Mouse (Mus musculus): ENCODE data around the gene Trpv2. TPM values are rescaled to one million over a fixed set of nuclear protein-coding genes. Genes with fewer than 3 reads are reported as not detected.
"Not testable (repeated sequence)": the region's sequence is repeated elsewhere in the genome, so short reads cannot be mapped to it uniquely, and the experiment has no call there.

Gene Trpv2
- total RNA-seq, 2 experiments from 2014 or later: 16.6 to 18.7 TPM

DNA sequence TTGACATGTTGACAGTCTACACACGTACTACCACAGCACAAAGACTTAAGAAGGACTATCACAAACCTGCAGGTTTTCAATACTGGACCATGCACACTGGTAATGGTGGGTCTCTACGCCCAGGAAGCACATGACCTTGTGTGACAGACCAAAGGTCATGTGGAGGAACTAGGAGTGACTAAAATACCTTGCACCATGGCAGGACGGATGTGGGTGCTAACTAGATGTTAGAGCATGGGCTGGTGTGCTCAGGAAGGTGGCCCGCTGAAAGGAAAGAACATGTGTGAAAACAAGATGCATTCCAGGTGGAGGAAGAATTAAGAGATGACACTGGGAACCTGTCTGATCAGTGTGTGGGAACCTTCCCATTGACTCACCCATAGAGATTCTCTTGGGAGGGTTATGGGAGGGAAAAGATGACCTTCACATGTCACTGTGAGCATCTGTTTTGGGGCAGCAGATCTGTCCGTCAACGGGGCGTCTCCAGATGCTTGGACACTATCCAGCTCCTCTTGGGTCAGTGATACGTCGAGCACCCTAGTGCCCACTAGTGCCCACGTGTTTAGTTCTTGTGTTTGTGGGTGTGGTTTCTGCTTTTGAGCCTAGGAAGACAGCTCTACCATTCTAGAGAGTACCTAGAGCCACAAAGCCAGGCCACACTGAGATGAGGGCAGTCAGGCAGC lies 69.5 kb downstream of the Trpv2 start:
- intact Hi-C loops (cut with DNase I): no loop called here

DNA sequence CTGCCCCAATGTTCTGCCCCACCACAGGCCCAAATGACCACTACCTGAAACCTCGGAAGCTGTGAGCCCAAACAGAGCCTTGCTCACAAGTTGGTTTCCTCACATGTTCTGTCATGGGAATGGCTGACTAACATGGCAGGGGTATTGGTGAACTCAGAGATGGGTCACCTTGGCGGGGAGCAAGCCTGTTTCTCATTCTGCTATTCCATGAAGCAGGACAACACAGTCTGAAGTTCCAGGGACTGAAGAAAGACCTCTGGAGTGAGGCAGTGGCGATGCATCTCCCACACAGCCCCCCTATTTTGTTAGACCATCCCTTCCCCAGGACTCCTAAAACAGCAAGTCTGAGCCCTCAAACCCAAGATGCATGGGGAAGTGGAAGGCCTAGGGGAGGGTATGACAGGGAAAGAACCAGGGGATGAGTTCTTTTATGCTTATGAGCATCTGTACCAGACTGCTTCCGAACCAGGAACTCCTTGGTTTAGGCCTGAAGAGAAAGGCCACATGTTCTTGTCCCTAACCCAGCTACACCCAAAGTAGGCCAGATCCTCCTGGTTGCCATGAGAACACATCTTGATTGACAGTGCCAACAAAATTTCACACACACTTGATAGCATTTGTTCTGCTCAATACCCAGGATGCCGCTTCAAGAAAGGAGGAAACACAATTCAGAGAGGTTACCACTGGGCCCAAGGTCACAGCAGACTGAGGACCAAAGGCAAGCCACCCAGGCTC lies 70.5 kb downstream of the Trpv2 start:
- DNase-seq (ENCODE audit: low spot score in 2 of 2): no peak
- intact Hi-C loops (cut with DNase I): no loop called here

More for the DNA sequence above, 69.5 kb downstream of the Trpv2 start:
- no peak for DNase-seq (ENCODE audit: low spot score in 2 of 2)

DNA sequence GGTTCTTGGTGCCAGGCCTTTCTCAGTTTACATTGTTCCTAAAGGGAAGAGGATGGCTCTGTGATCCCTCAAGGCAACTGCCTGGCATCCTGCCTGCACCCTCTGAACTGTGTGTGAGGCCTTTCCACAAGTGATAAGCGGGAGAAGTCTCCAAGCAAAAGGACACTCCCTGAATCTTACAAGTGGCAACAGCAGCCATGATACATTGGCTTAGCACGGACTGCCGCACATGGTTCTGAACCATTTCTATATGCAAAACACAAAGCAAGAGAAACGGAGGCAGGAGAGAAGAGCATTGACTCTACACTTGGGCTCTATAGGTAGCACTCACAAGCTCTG lies 71.0 kb downstream of the Trpv2 start:
- intact Hi-C loops (cut with DNase I): no loop called here

DNA sequence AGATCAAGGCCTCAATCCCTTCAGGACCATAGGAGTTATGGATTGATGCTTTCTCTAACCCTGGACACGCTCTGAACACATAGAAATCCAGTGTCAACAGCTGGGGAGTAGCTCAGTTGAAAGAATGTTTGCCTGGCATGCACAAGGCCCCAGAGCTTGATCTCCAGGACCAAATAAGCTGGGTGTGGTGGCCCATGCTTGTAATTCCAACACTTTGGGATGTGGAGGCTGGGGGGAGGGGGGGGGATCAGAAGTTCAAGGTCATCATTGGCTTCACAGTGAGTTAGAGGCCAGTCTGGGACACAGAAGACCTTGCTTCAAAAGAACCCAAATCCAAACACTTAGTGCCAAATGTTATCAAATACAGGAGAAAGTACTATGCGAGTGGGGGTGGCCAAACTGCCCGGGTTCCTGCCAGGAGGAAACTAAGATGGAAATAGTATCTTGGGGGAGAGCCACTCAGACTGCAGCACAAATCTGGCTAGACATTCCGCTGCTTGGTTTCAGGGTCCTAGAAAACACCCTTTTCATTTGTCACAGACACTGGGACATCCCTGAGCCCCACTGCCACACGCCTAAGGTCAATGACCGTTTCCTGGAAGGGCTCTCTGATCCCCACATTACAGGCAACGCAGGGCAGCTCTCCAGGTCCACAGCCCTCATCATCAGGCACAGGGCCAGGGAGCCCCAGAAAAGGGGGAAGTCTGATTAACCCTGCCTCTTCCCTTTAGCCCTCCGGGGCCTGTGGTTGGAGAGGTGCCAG lies 71.6 kb downstream of the Trpv2 start:
- intact Hi-C loops (cut with DNase I): no loop called here
- DNase-seq (ENCODE audit: low spot score in 2 of 2): peak; percentile 57 to 90

More for the DNA sequence above, 71.0 kb downstream of the Trpv2 start:
- DNase-seq (ENCODE audit: low spot score in 2 of 2): no peak

DNA sequence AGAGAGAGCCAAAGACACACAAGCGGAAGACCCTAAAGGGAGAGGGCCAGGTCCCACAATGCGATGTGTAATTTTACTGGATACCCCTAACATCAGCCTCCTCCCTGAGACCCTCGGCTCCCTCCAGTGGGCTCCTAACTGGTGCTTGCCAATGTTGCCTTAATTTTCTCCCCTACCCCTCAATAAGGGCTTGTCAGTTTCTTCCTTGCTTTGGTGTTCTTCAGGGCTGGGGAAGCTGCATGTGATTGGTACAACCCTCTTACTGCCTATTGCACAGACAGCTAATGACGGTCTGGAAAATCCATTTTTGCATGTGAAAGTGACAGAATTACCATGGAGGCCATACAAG lies 72.2 kb downstream of the Trpv2 start:
- DNase-seq (ENCODE audit: low spot score in 2 of 2): no peak

DNA sequence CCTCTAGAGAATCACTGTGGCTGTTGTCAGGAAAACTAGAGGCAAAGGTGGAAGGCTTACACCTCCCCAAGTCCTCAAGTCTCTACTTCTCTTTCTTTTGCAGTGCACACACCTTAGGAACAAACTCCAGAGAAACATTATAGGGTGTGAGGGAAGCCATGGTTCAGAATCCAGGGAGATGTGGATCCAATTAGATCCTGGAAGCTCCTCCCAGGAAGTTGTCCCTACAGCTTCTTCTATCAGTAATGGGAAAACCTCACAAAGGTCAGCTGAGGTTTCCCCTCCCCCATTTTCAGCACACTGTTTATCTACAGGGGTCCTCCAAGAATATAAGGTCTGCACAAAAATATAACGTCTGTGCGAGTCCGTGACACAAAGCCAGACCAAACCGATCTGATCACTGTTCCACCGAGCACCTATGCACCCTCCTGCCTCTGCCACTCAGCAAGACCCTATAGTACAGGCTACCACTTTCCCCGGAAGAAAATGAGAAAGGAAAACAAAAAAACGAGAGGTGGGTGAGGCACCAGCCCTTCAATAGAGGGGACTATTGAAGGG lies 72.8 kb downstream of the Trpv2 start:
- DNase-seq (ENCODE audit: low spot score in 2 of 2): no peak
- intact Hi-C loops (cut with DNase I): no loop called here

More for the DNA sequence above, 72.2 kb downstream of the Trpv2 start:
- intact Hi-C loops (cut with DNase I): no loop called here

DNA sequence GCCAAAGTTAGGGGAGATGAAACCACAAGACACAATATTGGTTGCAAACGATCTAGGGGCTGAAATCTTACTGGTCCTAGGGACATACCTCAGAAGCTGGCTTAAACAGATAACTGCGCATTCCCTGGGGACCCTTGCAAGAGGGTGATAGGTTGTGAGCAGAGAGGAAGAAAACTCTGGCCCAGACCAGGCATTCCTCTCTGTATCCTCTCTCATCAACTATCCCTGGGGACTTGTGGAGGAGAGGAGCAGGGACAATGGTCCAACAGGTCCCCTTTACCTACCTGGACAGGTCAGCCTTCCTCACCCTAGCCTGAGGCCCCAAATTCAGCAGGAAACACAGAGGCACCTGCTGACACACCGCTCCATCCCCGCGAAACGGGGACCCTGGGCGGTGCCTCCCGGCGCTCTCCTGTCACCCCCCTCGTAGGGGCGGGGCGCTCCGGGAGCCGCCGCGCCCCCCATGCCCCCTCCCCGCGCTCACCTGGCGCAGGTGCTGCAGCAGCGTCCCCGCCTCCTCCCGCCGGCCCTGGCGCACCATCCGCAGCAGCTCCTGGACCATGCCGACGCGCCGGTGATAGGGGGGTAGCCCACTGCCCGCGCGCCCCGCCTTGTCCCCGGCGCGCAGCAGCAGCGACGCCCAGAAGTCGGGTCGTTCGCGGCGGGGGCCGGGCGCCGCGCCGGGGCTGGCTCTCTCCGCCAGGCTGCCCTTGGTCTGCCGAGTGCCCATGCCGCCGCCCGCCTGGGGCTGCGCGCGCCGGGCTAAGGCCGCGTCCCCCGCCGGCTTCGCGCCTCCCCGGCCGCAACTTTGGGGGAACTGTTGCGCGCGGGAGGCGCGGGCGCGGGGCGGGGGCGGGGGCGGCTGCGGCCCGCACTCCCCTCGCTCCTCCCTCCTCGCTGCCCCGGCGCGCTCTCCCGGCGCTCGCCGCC lies 73.6 kb downstream of the Trpv2 start, which contains the start of gene Lrrc75a:
TSS of gene Lrrc75a (minus strand) at position 863 of the 930 bp plus-strand sequence.
- intact Hi-C loops (cut with DNase I): loop anchor here (2.0 kb wide), 1 partner anchor 35 kb away; no protein-coding TSS in a partner anchor

DNA sequence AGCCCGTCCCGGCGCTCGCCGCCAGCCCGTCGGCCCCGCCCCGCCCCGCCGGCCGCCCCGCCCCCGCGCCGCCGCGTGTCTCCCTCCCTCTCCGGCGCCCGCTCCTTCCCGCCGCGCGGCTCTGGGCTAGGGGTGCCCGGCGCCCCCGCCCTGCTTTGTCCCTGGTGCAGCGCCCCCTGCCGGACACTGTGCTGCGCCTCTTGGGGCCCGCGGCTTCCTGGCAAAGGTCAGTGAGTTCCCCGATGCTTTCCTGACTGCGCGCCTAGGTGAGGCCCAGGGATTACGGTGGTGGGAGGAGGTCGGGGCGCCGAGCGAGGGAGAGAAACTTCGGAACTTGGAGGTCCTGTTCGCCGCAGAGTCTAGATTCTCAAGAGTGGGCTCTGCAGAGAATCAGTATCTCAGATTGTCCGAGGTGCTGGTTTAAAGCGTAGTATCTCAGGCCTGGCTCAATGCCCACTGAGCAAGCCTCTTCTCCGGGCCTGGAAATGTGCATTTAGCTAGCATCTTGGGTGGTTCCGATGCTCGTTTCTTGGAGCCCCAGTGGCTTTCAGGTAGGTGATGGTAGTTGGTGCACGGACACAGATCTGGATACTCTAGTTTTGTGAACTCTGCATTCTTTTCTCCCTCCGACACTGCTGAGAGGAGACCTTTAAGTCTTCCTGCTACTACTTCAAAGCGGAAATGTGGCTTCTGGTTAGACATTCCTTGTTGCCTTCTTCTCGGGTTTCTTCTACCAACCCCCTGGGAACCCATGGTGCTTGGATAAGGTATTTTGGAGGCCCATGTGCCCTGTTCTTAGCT lies 74.5 kb downstream of the Trpv2 start, which contains the start of gene Mmgt2:
TSS of gene Mmgt2 (plus strand) at position 74 of the 801 bp plus-strand sequence.
- DNase-seq (ENCODE audit: low spot score in 2 of 2): peak; percentile 84 to 87
- intact Hi-C loops (cut with DNase I): loop anchor here (2.0 kb wide), 1 partner anchor 36 kb away; no protein-coding TSS in a partner anchor

More for the DNA sequence above, 73.6 kb downstream of the Trpv2 start, which contains the start of gene Lrrc75a:
- no peak for DNase-seq (ENCODE audit: low spot score in 2 of 2)

DNA sequence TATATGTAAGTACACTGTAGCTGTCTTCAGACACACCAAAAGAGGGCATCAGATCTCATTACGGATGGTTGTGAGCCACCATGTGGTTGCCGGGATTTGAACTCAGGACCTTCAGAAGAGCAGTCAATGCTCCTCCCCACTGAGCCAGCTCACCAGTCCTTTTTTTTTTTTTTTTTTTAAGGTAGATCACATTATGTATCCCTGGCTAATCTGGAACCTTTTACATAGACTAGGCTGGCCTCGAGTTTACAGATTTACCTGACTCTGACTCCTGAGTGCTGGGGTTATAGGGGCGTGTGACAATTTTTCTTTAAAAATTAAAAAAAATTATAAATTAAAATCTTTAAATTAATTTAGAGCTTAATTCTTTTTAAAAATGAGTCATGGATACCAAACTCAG lies 75.5 kb downstream of the Trpv2 start:
- intact Hi-C loops (cut with DNase I): loop anchor here (2.0 kb wide), 1 partner anchor 37 kb away; no protein-coding TSS in a partner anchor

More for the DNA sequence above, 75.5 kb downstream of the Trpv2 start:
- DNase-seq (ENCODE audit: low spot score in 2 of 2): not testable (repeated sequence)

Other genes with a start within 250 kb of the Trpv2 start
- 1 to 10 TPM; 5.6 to 7.6 TPM for gene Pigl, start 116.0 kb upstream of the Trpv2 start, total RNA-seq (2021)
- 100 to 1,000 TPM; 267 to 273 TPM for gene Ncor1, start 115.9 kb upstream of the Trpv2 start, total RNA-seq (2021)
- 10 to 100 TPM; 41.4 to 44.3 TPM for gene Cenpv, start 35.2 kb upstream of the Trpv2 start, total RNA-seq (2021)
- gene Ubb, start 23.3 kb upstream of the Trpv2 start, total RNA-seq (2021): 1,000 to 10,000 TPM; 1,728 to 1,830 TPM
- 10 to 100 TPM; 18.0 to 20.0 TPM for gene Lrrc75a, start 74.0 kb downstream of the Trpv2 start, total RNA-seq (2021)
- 10 to 100 TPM; 18.4 to 20.2 TPM for gene Mmgt2, start 74.2 kb downstream of the Trpv2 start, total RNA-seq (2021)
- gene Zfp287, start 157.4 kb downstream of the Trpv2 start, total RNA-seq (2021): 10 to 100 TPM; 16.5 to 16.6 TPM
- not detected for gene Gm10428, start 178.6 kb downstream of the Trpv2 start, total RNA-seq (2021)
- 10 to 100 TPM; 21.1 to 22.5 TPM for gene Zfp286, start 215.0 kb downstream of the Trpv2 start, total RNA-seq (2021)
- 1 to 10 TPM; 2.0 to 3.2 TPM for gene Trim16, start 245.7 kb downstream of the Trpv2 start, total RNA-seq (2021)

Measured in left cerebral cortex, postnatal 25 days (tissue).